Mouse (Mus musculus) gastrocnemius, adult 2 months (tissue): ENCODE measurements around the gene Bfar. TPM values are rescaled to one million over a fixed set of nuclear protein-coding genes. Genes with fewer than 3 reads are reported as not detected.
"Not testable (repeated sequence)": the region's sequence is repeated elsewhere in the genome, so short reads cannot be mapped to it uniquely, and the experiment has no call there.

Experiments used
- DNase-seq: peaks from one replicate; pipeline ENCODE4 v3.0.0; 2022
- H3K27ac ChIP-seq: fragments of 200-600 bp; 2 replicates; pipeline ENCODE4 v1.8.1; 2022; ENCODE audit warnings: mild to moderate bottlenecking
- H3K4me3 ChIP-seq: fragments of 200-600 bp; 2 replicates; pipeline ENCODE4 v1.8.1; 2022; ENCODE audit warnings: mild to moderate bottlenecking, moderate library complexity
- CTCF ChIP-seq: fragments of 200-600 bp; IDR thresholded peaks from 2 replicates; pipeline ENCODE4 v1.8.1; 2022; ENCODE audit warnings: antibody characterized with exemption, mild to moderate bottlenecking, moderate library complexity
- intact Hi-C: fragments of 180-260 bp; cut with DNase I; formaldehyde crosslinking; loops from one replicate; pipeline ENCODE4 v1.15.1; 2025
- long read RNA-seq, 2 experiments: library from polyadenylated mRNA; stranded (forward); transcript quantifications; one replicate each; pipeline ENCODE4 v2.0.0; 2021
- total RNA-seq, 2 experiments: library from RNA; stranded (reverse); gene quantifications; 2 replicates each; pipeline ENCODE4 v1.2.3; 2021

Gene Bfar
- total RNA-seq = 10 to 100 TPM; 34.6 to 36.4 TPM
- long read RNA-seq, experiment 1, transcript Bfar-201 (8 exons, 3,003 nt) = major isoform, 70 of 118 reads
- long read RNA-seq, experiment 1, partial matches to known transcripts = 2 of 118 reads
- long read RNA-seq, experiment 1, other reads (novel, unspliced or antisense) = 46 of 118 reads
- long read RNA-seq, experiment 2, transcript Bfar-201 (8 exons, 3,003 nt) = major isoform, 93 of 157 reads
- long read RNA-seq, experiment 2, partial matches to known transcripts = 0 of 157 reads
- long read RNA-seq, experiment 2, other reads (novel, unspliced or antisense) = 64 of 157 reads

DNA sequence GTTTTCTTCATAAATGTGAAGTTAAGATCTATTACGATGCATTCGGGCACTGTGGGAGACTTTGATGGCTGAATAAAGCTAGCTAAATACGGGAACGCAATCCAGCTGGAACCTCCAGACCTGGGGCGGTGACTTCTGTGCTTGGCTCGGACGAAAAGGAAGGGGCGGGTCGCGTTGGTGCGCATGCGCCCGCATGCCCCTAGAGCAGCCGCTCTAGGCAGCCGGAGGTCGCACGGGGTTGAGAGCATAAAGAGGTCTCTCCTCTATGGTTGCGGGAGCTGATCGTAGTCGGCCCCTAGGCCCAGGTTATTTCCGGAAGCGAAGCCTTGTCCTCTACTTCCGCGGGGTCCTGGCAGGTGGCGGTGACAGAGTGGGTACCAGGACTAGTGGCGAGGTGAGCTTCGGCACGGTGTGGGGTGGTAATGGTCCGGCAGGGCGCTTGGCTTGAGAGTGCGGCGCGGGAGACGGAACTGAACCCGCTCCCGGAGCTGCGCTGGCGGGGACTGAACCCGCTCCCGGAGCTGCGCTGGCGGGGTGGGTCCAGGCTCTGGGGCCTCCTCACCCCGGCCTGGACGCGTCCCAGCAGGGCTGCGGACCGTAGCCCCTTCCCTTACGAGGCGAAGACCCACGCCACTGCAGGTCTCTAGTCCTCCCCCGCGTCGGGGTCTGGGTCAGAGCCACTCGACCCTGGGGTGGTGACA, at the start of gene Bfar, which contains the start of gene 3110001I22Rik:
Gene Bfar, plus strand, starts transcription at position 174 of the 701 bp plus-strand sequence.
Gene 3110001I22Rik, plus strand, starts transcription at position 245 of the 701 bp plus-strand sequence.
- intact Hi-C loops = loop anchor here (5.0 to 10.0 kb wide), 2 partner anchors 150 to 483 kb away; no protein-coding TSS in a partner anchor
- Histone ChIP-seq H3K4me3 (peak within 1 kb of the TSS; percentile 93), H3K27ac (peak within 1 kb of the TSS; percentile 99)
- DNase-seq = peak; percentile 94
- TF ChIP-seq CTCF = no peak

- Histone ChIP-seq H3K27ac (no peak overlapping the region), H3K4me3 (no peak overlapping the region)
- DNase-seq = peak; percentile 22
- intact Hi-C loops = no loop called here
- peak; percentile 65 for TF ChIP-seq CTCF
Observed at GRCm38 (mm10) chr16:13628345-13628744, 43.3 kb upstream of the Bfar start.

GRCm38 (mm10) chr16:13638198-13638597, 33.5 kb upstream of the Bfar start:
- H3K4me3 ChIP-seq, DNase-seq, intact Hi-C loops, H3K27ac ChIP-seq: not testable (repeated sequence)
- TF ChIP-seq CTCF = peak; percentile 20; the same call in 1 of the 2 replicates

DNA sequence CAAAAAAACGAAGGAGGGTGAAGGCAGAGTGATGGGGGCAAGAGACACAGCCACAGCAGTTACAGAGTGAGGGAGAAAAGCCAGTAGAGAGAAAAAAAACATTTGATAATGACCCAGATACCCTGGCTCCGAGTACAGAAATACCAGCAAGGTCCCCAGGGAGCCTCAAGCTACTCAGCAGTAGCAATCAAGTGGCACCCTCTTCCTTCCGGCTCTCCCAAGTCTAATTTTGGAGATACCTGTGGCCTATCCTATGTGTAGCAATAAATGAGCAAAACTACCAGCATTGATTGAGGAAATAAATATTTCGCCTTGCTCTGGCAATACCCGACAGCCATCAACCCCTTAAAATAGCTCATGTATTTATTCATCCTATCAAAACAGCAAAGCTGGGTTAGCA, 32.1 kb upstream of the Bfar start:
- intact Hi-C loops = no loop called here
- no peak for DNase-seq
- H3K4me3 ChIP-seq = no peak overlapping the region
- no peak overlapping the region for H3K27ac ChIP-seq
- TF ChIP-seq CTCF = no peak

DNA sequence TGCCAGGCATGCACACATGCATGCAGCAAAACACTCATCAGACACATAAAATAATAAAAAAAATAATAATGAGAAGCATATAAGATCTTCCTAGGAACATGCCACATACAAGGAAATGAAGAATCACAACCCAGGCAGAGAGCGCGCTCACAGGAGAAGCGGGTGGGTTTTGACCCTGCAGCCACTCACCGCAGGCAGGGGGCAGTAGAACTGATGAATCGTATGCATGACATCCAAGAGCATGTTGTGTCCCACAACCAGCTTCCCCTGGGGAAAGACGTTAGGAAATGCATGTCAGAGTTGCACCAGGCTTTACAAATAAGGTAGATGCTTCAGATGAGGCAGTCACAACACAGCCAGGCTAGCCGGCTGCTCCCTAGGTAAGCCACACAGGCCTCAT, 31.6 kb upstream of the Bfar start:
- peak; percentile 33 for TF ChIP-seq CTCF
- no peak overlapping the region for H3K27ac ChIP-seq
- intact Hi-C loops = no loop called here
- no peak overlapping the region for H3K4me3 ChIP-seq
- no peak for DNase-seq

GRCm38 (mm10) chr16:13644474-13644873, 27.2 kb upstream of the Bfar start:
- no peak for DNase-seq
- intact Hi-C loops = no loop called here
- H3K27ac ChIP-seq = no peak overlapping the region
- no peak overlapping the region for H3K4me3 ChIP-seq
- no peak for TF ChIP-seq CTCF

DNA sequence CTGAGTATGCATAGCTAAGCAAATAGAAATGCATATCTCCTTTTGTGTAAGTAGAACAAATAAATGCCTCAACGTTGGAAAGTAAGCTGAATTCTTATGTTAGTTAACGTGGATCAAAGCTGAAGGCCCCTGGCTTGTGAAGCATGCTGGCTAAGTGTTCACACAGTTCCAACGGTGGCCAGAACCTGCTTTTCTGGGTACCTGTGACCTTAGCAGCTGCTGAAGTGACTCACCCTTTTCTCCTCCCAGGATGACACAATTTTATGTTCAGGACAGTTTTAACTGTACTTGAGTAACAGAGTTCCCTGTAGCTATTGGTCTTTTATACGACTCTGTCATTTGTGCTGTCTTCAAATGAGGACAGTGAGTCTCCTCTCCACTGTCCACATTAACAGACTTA, 25.7 kb upstream of the Bfar start:
- Histone ChIP-seq H3K27ac (no peak overlapping the region), H3K4me3 (no peak overlapping the region)
- no peak for DNase-seq
- TF ChIP-seq CTCF = no peak
- intact Hi-C loops = no loop called here

DNA sequence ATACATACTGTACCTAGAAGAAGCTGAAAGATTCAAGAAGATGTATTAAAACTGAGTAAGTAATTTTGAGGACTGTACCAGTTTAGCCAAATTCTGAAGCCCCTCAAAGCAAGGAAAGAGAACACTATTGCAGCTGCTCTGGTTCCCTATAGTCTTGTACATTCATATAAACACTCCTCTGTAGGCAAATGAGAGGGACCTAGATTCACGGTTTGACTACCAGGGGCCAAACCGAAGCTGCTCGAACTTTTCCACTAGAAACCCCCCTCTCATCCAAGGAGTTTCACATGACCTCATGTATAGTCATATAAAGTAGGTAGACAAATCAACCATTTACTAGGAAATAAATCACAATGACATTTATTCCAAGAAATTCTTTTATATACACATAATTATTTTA, 12.8 kb upstream of the Bfar start:
- TF ChIP-seq CTCF = no peak
- intact Hi-C loops = no loop called here
- no peak overlapping the region for H3K27ac ChIP-seq
- DNase-seq = no peak
- H3K4me3 ChIP-seq = no peak overlapping the region

DNA sequence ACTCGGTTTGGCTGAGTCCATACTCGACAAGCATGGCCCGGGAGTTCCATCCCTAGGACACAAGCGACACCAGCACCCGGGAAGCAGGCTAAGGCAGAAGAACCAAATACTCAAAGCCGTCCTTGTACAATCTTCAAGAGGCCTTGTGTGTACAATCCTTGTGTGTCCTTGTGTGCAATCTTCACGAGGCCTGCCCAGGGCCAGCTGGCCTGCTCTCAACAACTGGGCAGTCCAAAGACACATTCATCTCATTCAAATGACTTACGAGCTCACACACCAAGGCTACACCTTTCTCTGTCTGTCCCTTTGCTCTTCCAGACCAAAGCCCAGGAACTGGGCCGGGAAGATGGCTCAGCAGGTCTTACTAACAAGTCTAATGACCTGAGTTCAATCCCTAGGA, 10.9 kb upstream of the Bfar start:
- no peak overlapping the region for H3K27ac ChIP-seq
- no peak overlapping the region for H3K4me3 ChIP-seq
- intact Hi-C loops = loop anchor here (10.0 kb wide), 1 partner anchor 546 kb away; no protein-coding TSS in a partner anchor
- TF ChIP-seq CTCF = no peak
- no peak for DNase-seq

- H3K4me3 ChIP-seq = peak within 1 kb of the TSS; percentile 96
- no peak for TF ChIP-seq CTCF
- peak within 1 kb of the TSS; percentile 91 for H3K27ac ChIP-seq
- intact Hi-C loops = loop anchor here (10.0 kb wide), 1 partner anchor 553 kb away; no protein-coding TSS in a partner anchor
- DNase-seq = peak; percentile 95
Observed at GRCm38 (mm10) chr16:13667878-13668343, 3.7 kb upstream of the Bfar start, which contains the start of gene Parn. Gene Parn, minus strand, starts transcription at chr16:13668170.

- DNase-seq = no peak
- H3K27ac ChIP-seq = peak overlapping the region; percentile 91
- intact Hi-C loops = loop anchor here (10.0 kb wide), 1 partner anchor 554 kb away; no protein-coding TSS in a partner anchor
- TF ChIP-seq CTCF = no peak
- H3K4me3 ChIP-seq = peak overlapping the region; percentile 96
Observed at GRCm38 (mm10) chr16:13668402-13669108, 3.1 kb upstream of the Bfar start.

DNA sequence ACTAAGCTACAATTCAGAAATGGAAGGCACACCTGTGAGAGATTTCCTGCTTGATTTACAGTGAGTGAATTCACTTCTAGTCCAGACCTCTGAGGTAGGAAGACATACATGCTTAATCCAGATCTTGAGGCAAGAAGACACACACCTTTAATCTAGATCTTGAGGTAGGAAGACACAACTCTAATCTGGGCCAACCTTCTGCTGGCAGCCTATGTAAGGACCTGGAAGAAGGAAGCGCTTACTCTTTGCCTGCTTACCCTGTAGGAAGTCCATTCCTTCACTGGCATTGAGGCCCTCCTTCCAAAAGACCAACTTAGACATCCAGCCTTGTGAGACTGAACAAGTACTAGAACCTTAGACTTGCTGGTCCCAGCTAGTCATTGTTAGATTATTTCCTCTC, 2.4 kb upstream of the Bfar start:
- intact Hi-C loops = loop anchor here (10.0 kb wide), 1 partner anchor 554 kb away; no protein-coding TSS in a partner anchor

DNA sequence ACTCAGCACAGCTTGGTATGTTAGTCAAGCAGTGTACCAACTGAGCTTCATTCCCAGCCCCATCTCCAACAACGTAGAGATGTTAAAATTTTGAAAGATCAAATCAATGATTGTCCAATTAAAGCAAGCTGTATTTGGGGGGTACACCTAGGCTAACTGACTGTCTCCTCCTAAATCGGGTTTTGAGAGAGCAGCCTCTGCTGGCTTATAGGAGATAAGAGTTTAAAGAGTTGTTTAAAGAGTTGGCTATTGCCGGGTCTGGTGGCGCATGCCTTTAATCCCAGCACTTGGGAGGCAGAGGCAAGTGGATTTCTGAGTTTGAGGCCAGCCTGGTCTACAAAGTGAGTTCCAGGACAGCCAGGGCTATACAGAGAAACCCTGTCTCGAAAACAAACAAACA, 762 bp upstream of the Bfar start:
- H3K27ac ChIP-seq = peak overlapping the region; percentile 99
- DNase-seq = not testable (repeated sequence)
- H3K4me3 ChIP-seq = peak overlapping the region; percentile 93
- intact Hi-C loops = loop anchor here (5.0 to 10.0 kb wide), 2 partner anchors 151 to 484 kb away; no protein-coding TSS in a partner anchor

More for the DNA sequence above, 2.4 kb upstream of the Bfar start:
- no peak for TF ChIP-seq CTCF
- no peak for DNase-seq
- Histone ChIP-seq H3K27ac (no peak overlapping the region), H3K4me3 (no peak overlapping the region)
